Mouse (Mus musculus): Measurements from ENCODE around the gene S100a6.

- peak; percentile 10; the same call in 1 of the 2 replicates for TF ChIP-seq CTCF (IDR thresholded peaks at IDR 0.05)
- TF ChIP-seq POLR2A (IDR thresholded peaks at IDR 0.05; ENCODE audit: insufficient read depth, low read depth, low read length): no peak
These were observed 25.8 kb upstream of the S100a6 start for GRCm38 (mm10) chr3:90586906-90587305.
